Mouse (Mus musculus) urinary bladder, postnatal 36 days (tissue): ENCODE results near the gene Gm17677.

Experiments
- DNase-seq, 2 experiments: peaks; one replicate each; pipeline ENCODE4 v3.0.0; 2022; ENCODE audit warnings: low spot score in 2 of 2, mixed read lengths in 1 of 2

The Gm17677 gene

GRCm38 (mm10) chr9:35740749-35741148, at the start of gene Gm17677:
Gene Gm17677 (plus strand): TSS chr9:35741049.
- no peak for DNase-seq

- no peak for DNase-seq
Measured at GRCm38 (mm10) chr9:35691924-35692323, 48.9 kb upstream of the Gm17677 start.

- no peak for DNase-seq
Measured at GRCm38 (mm10) chr9:35707265-35707664, 33.6 kb upstream of the Gm17677 start.

- DNase-seq, result no peak
Measured at GRCm38 (mm10) chr9:35756843-35757242, 16.0 kb downstream of the Gm17677 start.

GRCm38 (mm10) chr9:35778009-35778408, 37.2 kb downstream of the Gm17677 start, which contains the start of gene Gm17727:
Gene Gm17727 (minus strand): TSS chr9:35778109.
- no peak for DNase-seq

- no peak for DNase-seq
Measured at GRCm38 (mm10) chr9:35790001-35790400, 49.2 kb downstream of the Gm17677 start, which contains the start of the genes Gm27235 and D730048I06Rik. Gene Gm27235 (minus strand): TSS chr9:35790101. Gene D730048I06Rik (minus strand): TSS chr9:35790112.
